Mouse (Mus musculus): ENCODE data around the gene Ednra. TPM values are rescaled to one million over a fixed set of nuclear protein-coding genes. Genes with fewer than 3 reads are reported as not detected.
A peak's percentile ranks its signal among the peaks of the same experiment; 100 is the strongest.
"Not testable (repeated sequence)": the region's sequence is repeated elsewhere in the genome, so short reads cannot be mapped to it uniquely, and the experiment has no call there.

The Ednra gene
- polyA plus RNA-seq, 1 experiment, result 2.9 TPM

GRCm38 (mm10) chr8:77723534-77724045 is 674 bp downstream of the Ednra start:
- WGBS, result 3% methylated on average over 16 of the region's 16 CpGs
- DNase-seq (ENCODE audit: low read depth, low spot score), result no peak

DNA sequence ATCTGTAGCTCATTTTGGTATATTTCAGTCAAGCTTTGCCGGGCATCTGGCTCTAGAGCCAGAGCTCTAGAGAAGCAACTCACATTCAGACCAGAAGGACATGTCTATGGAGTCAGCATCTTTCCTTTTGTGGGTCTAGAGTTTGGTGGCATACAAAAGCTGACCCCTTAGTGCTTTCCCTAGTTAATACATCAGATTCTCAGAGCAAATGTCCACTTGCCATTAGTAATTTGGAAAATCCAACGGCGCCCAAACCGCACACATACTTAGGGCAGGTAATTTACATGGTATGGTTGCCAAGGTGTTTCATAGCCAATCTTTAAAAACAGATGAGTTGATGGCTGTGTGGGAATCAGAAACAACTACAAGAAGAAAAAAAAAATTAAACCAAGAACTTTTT is 1.2 kb downstream of the Ednra start:
- DNase-seq (ENCODE audit: low read depth, low spot score), result no peak
- WGBS, result 75% methylated on average over 4 of the region's 4 CpGs

GRCm38 (mm10) chr8:77718933-77719332 is 5.3 kb downstream of the Ednra start:
- WGBS, result 81% methylated on average over 2 of the region's 2 CpGs

GRCm38 (mm10) chr8:77717036-77717435 is 7.2 kb downstream of the Ednra start:
- DNase-seq (ENCODE audit: low read depth, low spot score), result no peak
- WGBS, result 47% methylated on average over 2 of the region's 2 CpGs

More at GRCm38 (mm10) chr8:77718933-77719332, 5.3 kb downstream of the Ednra start:
- no peak for DNase-seq (ENCODE audit: low read depth, low spot score)

GRCm38 (mm10) chr8:77714455-77714854 is 9.8 kb downstream of the Ednra start:
- WGBS, result 78% methylated on average over 7 of the region's 7 CpGs
- DNase-seq (ENCODE audit: low read depth, low spot score), result no peak

DNA sequence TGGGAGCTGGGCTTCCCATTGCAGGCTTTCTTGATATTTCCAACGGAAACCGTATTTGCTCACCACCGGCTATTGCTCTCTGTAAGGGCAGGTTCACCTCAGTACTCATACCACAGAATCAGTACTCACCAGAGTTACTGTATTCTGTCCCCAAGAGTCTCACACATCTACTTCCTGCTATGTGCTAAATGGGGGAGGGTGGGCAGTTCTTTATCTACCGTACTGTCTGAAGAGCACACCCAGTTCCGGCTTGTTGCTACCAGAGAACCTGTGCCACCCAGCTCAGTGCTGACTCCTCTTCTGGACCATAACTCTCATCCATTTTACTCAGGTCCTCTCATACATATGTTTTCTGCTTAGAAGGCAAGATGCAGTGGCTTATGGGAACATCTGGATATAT is 10.6 kb downstream of the Ednra start:
- DNase-seq (ENCODE audit: low read depth, low spot score), result no peak
- 69% methylated on average over 5 of the region's 5 CpGs for WGBS

GRCm38 (mm10) chr8:77704768-77705167 is 19.5 kb downstream of the Ednra start:
- WGBS, result 86% methylated on average over 4 of the region's 4 CpGs

GRCm38 (mm10) chr8:77698028-77698427 is 26.2 kb downstream of the Ednra start:
- 79% methylated on average over 10 of the region's 10 CpGs for WGBS
- DNase-seq (ENCODE audit: low read depth, low spot score), result no peak

More at GRCm38 (mm10) chr8:77704768-77705167, 19.5 kb downstream of the Ednra start:
- no peak for DNase-seq (ENCODE audit: low read depth, low spot score)

DNA sequence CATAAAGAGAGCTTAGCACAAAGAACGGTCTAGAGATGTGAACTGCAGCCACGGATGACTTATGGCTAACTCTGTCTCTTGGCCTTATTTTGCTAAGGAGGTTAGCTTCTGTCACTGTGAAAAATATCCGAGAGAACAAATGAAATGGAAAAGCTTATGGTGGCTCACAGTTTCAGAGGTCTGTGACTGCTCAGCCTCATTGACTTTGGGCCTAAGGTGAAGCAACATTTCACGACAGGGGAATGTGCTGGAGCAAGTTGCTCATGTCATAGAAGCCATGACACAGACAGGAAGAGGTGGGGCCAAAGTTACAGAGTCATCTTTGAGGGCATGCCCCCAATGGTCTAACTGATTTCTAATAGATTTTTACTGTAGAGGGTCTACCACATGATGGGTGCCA is 28.1 kb downstream of the Ednra start:
- DNase-seq (ENCODE audit: low read depth, low spot score), result no peak
- WGBS, result 78% methylated on average over 4 of the region's 4 CpGs

DNA sequence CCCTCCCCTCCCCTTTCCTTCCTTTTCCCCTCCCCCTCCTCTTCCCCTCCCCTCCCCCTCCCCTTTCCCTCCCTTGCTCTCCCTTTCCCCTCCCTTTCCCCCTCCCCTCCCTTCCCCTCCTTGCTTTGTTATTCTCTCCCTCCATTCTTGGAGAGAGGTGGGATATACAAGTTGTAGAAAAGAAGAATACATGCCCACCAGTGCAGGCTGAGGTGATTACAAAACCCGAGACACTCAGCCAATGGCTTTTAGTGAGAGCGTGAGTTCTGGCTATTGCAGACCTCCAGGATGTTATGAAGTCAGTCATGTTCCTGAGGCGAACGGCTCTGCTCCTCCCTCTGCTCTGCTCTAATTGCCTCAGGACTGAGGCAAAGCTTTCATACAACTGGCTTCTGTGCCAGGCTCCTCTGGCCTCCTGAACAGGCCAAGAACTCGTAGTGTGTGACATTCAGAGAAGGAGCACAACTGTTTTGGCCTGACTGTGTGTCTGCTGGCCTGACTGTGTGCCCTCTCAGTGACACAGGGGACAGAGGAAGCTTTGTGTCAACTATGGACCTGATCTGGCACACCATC is 28.7 kb downstream of the Ednra start:
- DNase-seq (ENCODE audit: low read depth, low spot score), result no peak

GRCm38 (mm10) chr8:77695070-77695469 is 29.2 kb downstream of the Ednra start:
- DNase-seq (ENCODE audit: low read depth, low spot score), result no peak
- 41% methylated on average over 3 of the region's 3 CpGs for WGBS

More for the DNA sequence above, 28.7 kb downstream of the Ednra start:
- 39% methylated on average over 5 of the region's 5 CpGs for WGBS

DNA sequence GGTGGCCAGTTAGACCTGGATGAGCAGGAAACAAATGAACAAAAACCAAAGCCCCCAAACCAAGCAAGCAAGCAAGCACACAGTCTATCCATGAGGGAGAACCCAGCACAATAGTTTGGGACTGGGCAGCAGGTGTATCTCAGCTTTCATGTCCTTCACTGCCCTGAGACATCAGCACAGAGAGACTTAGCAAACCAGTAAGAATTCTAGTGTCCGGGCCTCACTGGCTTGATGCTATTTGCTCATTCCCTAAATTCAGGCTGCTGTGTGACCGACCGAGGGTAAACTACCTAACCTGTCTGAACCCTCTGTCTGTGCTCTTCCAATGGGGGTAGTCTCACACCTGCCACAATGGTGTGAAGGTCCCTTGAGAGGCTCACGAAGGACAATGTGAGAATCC is 29.7 kb downstream of the Ednra start:
- 68% methylated on average over 4 of the region's 4 CpGs for WGBS
- DNase-seq (ENCODE audit: low read depth, low spot score), result no peak

DNA sequence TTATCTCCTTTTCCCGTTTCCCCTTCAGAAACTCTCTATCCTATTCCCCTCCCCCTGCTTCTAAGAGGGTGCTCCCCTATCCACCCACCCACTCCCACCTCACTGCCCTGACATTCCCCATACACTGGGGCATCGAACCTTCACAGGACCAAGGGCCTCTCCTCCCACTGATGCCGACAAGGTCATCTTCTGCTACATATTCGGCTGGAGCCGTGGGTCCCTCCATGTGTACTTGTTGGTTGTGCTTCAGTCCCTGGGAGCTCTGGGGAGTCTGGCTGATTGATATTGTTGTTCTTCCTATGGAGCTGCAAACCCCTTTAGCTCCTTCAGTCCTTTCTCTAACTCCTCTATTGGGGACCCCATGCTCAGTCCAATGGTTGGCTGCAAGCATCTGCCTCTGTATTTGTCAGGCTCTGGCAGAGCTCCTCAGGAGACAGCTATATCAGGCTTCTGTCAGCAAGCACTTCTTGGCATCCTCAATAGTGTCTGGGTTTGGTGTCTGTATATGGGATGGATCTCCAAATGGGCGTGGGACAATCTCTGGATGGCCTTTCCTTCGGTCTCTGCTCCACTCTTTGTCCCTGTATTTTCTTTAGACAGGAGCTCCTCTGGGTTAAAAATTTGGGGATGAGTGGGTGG is 34.7 kb downstream of the Ednra start:
- DNase-seq (ENCODE audit: low read depth, low spot score), result not testable (repeated sequence)
- 84% methylated on average over 7 of the region's 7 CpGs for WGBS

DNA sequence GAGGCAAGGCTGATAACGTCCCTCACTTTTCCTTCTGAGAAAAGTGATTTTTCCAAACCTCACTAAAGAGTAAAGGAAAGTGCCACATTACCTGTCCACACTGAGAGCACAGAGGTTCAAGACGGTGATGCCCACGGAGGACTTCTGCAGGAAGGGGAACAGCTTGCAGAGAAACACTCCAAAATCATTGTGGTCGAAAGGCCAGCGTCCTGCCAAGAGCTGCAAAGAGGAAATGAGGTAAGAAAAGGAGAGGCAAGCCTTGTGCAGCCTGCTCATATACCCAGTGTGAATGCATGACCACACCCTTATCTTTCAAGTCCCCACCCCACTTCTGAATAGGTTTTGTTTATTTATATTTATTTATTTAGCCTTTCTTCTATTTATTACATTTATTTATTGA is 35.3 kb downstream of the Ednra start:
- 62% methylated on average over 5 of the region's 5 CpGs for WGBS
- DNase-seq (ENCODE audit: low read depth, low spot score), result no peak

GRCm38 (mm10) chr8:77684372-77684771 is 39.9 kb downstream of the Ednra start:
- no peak for DNase-seq (ENCODE audit: low read depth, low spot score)
- WGBS, result 75% methylated on average over 6 of the region's 6 CpGs

GRCm38 (mm10) chr8:77683356-77684106 is 40.7 kb downstream of the Ednra start:
- WGBS, result 78% methylated on average over 6 of the region's 6 CpGs
- DNase-seq (ENCODE audit: low read depth, low spot score), result no peak

DNA sequence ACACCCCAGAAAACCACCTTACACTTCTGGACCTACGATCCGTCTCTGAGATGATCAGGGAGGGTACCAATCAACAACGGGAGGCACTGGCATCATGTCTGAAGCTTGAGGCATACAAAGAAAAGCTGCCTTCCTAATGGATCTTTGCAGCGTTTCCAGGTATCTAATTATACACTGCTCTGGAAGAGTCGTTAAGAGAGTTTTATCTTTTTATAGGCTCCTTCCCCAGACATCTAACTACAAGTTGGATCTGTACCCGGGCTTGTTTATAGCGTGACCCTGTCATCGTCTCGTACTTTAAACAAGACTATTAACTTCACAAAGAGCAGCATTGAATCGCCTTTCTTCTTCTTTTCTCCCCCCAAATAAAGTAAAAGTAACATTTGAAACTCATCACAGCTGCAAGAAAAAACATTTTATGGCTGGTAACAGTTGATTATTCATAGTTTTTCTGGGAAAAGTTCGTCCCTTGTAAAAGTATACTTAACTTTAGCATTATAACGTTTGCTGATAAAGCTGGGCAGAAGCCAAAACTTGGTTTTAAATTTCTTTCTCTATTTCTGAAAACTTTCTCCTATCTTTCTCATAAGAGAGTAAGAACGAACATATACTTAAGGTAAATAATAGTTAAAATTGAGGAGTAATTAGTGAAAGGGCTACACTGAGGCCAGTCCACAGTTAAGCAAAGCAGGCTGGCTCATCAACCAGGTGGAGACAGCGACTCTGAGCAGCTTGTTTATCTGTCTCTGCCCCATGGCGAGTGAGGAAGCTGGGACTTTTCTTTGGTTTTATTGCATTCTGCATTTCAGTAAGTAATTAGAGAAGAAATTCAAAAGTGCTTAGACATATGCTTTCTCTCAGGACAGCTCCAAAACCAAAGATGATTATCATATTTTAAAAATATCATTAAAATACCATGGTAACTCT is 42.0 kb downstream of the Ednra start:
- peak; percentile 3 for DNase-seq (ENCODE audit: low read depth, low spot score)
- WGBS, result 9% methylated on average over 15 of the region's 15 CpGs

- no peak for DNase-seq (ENCODE audit: low read depth, low spot score)
- 70% methylated on average over 4 of the region's 4 CpGs for WGBS
Observed at GRCm38 (mm10) chr8:77672036-77672435, 52.2 kb downstream of the Ednra start.

DNA sequence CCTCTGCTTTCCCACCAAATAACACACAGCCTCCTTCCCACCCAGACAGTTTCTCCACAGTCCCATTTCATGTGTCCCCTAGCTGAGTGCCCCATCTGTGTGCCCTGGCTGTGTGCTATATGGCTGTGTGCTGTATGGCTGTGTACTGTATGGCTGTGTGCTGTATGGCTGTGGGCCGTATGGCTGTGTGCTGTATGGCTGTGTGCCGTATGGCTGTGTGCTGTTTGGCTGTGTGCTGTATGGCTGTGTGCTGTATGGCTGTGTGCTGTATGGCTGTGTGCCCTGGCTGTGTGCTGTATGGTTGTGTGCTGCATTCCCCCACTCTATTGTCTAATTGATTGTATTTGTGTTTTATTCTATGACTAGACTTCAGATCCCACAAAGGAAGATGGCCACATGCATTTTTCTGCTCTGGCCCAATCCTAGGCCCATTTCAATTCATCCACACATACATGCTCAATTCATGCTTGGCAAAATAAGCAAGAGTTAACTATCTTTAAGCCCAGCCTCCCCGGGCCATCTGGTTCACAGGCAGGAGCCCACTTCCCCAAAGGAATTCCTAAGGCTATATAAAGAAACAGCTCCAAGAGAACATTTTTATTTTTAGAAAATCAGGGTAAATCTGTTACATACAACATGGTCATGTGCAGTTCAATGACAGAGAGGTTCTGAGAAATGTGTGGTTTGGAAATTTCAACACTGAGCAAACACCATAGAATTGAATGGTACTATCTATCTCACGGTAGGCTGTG is 53.5 kb downstream of the Ednra start:
- DNase-seq (ENCODE audit: low read depth, low spot score), result no peak
- 85% methylated on average over 4 of the region's 4 CpGs for WGBS

All from large intestine, adult 2 months (tissue).